In genomic region chr15:8443926-8444889, GRCm38 (mm10) we compare ENCODE assay signal across 8 mouse cellular contexts. TPM values are rescaled to one million over a fixed set of nuclear protein-coding genes. Genes with fewer than 3 reads are reported as not detected.
DNase-seq lines count a peak whose midpoint lies in the region; ATAC-seq and TF ChIP-seq lines count a peak whose summit lies in the region.

TSS of gene Nipbl (minus strand) at chr15:8444463.

- peak within 1 kb of the TSS; percentile 99 for H3K27ac ChIP-seq in cortical plate, adult 2 months (ENCODE audit: insufficient read depth, low read length)

- TF ChIP-seq POLR2A in cortical plate, adult 2 months (IDR thresholded peaks at IDR 0.05; ENCODE audit: extremely low read depth, insufficient read depth, low read length) = peak; percentile 54; the same call in 1 of the 2 replicates

- peak; percentile 98 for DNase-seq in adipocyte (ENCODE audit: low spot score)
- peak; percentile 78 to 87 for DNase-seq in gastrocnemius, adult 8-10 months (ENCODE audit: low spot score in 2 of 2)
- peak; percentile 94 for DNase-seq in induced T-regulatory cell, adult 2 months (ENCODE audit: low read depth)
- peak; percentile 73 to 87 for DNase-seq in left cerebral cortex, adult 8-10 months (ENCODE audit: low spot score in 2 of 2)
- DNase-seq in right cerebral cortex, adult 18-20 months = peak; percentile 93
- peak; percentile 77 for DNase-seq in urinary bladder, adult 2 months (ENCODE audit: low spot score)

- no peak for TF ChIP-seq CTCF in cortical plate, adult 2 months (IDR thresholded peaks at IDR 0.05; ENCODE audit: extremely low read depth, insufficient read depth, low read length)

- peaks cover 2% of the 10 kb centered on the region; the same call in 1 of the 2 replicates for H3K4me1 ChIP-seq in cortical plate, adult 2 months (ENCODE audit: control insufficient read depth, insufficient read depth, low read length)

- peak; percentile 66 for ATAC-seq in megakaryocyte, adult 5-6 weeks (ENCODE audit: poor library complexity, severe bottlenecking)

- H3K4me3 ChIP-seq in cortical plate, adult 2 months (ENCODE audit: insufficient read depth, low read length) = peak within 1 kb of the TSS; percentile 96

RNA-seq across cellular contexts. Expression of gene Nipbl, which starts in this region (rescaled TPM):
- polyA plus RNA-seq in cortical plate, adult 2 months (2012; rRNA removed) = 10.0 and 10.3 TPM in 2 replicates
- 10 to 100 TPM; 19.7 to 23.1 (median 21.4) TPM for total RNA-seq in gastrocnemius, adult 8-10 months (2022)
- 10 to 100 TPM; 27.9 to 30.5 (median 28.1) TPM for total RNA-seq in left cerebral cortex, adult 8-10 months (2022)
- 69.1 and 73.4 TPM in 2 replicates for total RNA-seq in megakaryocyte, adult 5-6 weeks (2015)
- 45.2 and 66.3 TPM in 2 replicates for total RNA-seq in megakaryocyte, adult 5-6 weeks (2017)
- 13.1 and 16.6 TPM in 2 replicates for polyA plus RNA-seq in urinary bladder, adult 2 months (2012; rRNA removed)

Comparison
In these comparisons a context has a peak if more than half of its experiments do, and no peak if none do; other contexts are left out.
1. Peak in every context shown above with its lines: DNase-seq, ATAC-seq, H3K4me3 ChIP-seq and H3K27ac ChIP-seq.